Mouse (Mus musculus): Measurements from ENCODE around the gene Aldh4a1.

GRCm38 (mm10) chr4:139614524-139615260 is 8.0 kb upstream of the Aldh4a1 start:
- TF ChIP-seq CTCF (IDR thresholded peaks at IDR 0.05; ENCODE audit: extremely low read depth, insufficient read depth, low read length): no peak
- TF ChIP-seq POLR2A (IDR thresholded peaks at IDR 0.05; ENCODE audit: extremely low read depth, insufficient read depth, low read length): no peak
